Mouse (Mus musculus) embryonic facial prominence, embryonic 12.5 days (tissue): ENCODE results near the gene Txk. TPM values are rescaled to one million over a fixed set of nuclear protein-coding genes. Genes with fewer than 3 reads are reported as not detected.

Experiments
- ATAC-seq: fragments of 200-750 bp; cut with Nextera tagmentation; 2 replicates; pipeline ENCODE4 v1.8.0; 2017; ENCODE audit not compliant: insufficient number of reproducible peaks, insufficient read depth, low FRiP score, low TSS enrichment
- H3K27ac ChIP-seq: fragments of 300-500 bp; sonication (generic); 2 replicates; pipeline ENCODE4 v1.5.1; 2016; ENCODE audit warnings: mild to moderate bottlenecking
- H3K27me3 ChIP-seq: fragments of 300-500 bp; sonication (generic); 2 replicates; pipeline ENCODE4 v1.6.1; 2016; ENCODE audit warnings: mild to moderate bottlenecking, moderate library complexity
- H3K36me3 ChIP-seq: fragments of 300-500 bp; sonication (generic); 2 replicates; pipeline ENCODE4 v1.6.1; 2016; ENCODE audit warnings: mild to moderate bottlenecking
- H3K4me1 ChIP-seq: fragments of 300-500 bp; sonication (generic); 2 replicates; pipeline ENCODE4 v1.6.1; 2016
- H3K4me2 ChIP-seq: fragments of 300-500 bp; sonication (generic); replicated peaks from 2 replicates; pipeline ENCODE4 v1.6.1; 2016; ENCODE audit warnings: mild to moderate bottlenecking, moderate library complexity
- H3K4me3 ChIP-seq: fragments of 300-500 bp; sonication (generic); 2 replicates; pipeline ENCODE4 v1.5.1; 2016; ENCODE audit warnings: mild to moderate bottlenecking
- H3K9ac ChIP-seq: fragments of 300-500 bp; sonication (generic); 2 replicates; pipeline ENCODE4 v1.6.1; 2016; ENCODE audit warnings: mild to moderate bottlenecking, moderate library complexity
- H3K9me3 ChIP-seq: fragments of 300-500 bp; sonication (generic); 2 replicates; pipeline ENCODE4 v1.6.1; 2016; ENCODE audit warnings: mild to moderate bottlenecking, moderate library complexity
- WGBS: fragments of 180-500 bp; shearing (Covaris S2); methylation state at CpG from one replicate; pipeline ENCODE4 v1.1.7; 2016; 5-methylcytosine and 5-hydroxymethylcytosine counted together
- polyA plus RNA-seq: library from polyadenylated mRNA; unstranded; fragments of >200 nt; fragmentation: Nextera tagmentation; extraction: Ambion mirVana; gene quantifications from 2 replicates; pipeline ENCODE4 v1.2.1, GENCODE M21; 2016

The Txk gene
- polyA plus RNA-seq, 1 experiment from 2014 or later = 0.12 TPM

DNA sequence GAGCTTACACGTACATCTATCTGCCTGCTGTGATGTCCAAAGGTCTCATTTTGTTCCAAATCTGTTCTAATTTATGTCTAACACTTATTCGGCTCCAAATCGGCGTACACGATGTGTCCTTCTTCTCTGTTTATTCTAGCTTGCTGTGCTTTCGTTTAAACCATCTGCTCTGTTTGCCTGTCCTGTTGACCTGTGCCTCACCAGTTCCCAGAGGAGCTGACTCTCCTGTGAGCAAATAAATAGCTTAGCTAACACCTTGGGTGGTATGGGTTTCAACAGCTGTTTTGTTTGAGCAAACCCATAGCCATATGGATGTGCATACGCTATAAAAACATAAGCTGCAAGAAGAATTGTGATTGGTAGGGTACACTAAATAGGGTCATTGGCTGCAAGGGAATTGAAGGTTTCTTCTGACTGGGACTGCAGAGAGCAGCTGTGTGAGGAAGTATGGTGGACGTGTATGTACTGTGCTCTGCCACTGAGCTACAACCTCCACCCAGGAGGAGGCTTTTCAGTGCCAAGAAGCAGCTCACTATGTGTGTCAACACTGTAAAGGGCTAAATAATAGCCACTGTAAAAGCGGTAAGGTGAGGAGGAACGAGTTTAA lies 99.4 kb downstream of the Txk start:
- Histone ChIP-seq H3K27me3 (peaks cover 8% of the 10 kb centered on the region; the same call in 1 of the 2 replicates), H3K4me3 (no peak overlapping the region), H3K36me3 (no peaks in the 10 kb centered on the region), H3K4me1 (no peaks in the 10 kb centered on the region), H3K27ac (no peak overlapping the region), H3K9me3 (no peaks in the 10 kb centered on the region), H3K4me2 (no peak overlapping the region), H3K9ac (no peak overlapping the region)
- WGBS = 65% methylated on average over 10 of the region's 10 CpGs
- no peak for ATAC-seq

DNA sequence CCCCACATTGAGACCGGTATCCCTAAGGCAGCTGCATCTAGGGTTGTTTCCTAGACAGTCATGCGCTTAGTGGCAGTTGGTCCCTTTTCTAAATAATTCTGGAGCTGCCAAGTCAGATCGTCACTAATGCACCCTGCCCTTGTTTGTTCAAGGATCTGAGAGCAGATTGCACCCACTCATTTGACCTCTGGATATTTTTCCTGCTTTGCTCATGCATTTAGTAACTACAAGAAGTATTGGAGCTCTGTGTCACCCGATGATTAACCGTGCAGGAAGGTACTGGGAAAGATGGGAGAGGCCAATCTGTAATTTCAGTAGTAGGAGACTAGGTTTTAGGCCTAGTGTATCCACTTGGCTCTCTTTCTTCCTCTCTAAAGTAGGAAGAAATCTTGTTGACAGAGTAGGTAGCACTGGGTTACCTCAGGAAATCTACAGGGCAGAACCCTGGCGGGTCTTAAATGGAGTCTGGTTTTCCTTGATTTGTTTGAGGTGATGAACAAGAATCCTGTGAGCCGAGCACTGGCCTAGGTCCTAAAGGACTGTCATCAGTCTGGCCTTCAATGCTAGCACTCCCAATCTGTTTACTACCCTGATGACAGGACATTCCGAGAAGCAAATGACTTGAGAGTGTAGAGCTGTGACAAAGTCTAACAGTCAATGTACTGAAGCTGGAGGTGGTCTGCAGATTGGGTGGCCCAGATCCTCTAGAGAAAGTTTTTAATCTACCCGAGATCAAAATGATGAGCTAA lies 103.4 kb downstream of the Txk start:
- H3K27me3 ChIP-seq = peaks cover 17% of the 10 kb centered on the region; the same call in 1 of the 2 replicates
- WGBS = 86% methylated on average over 9 of the region's 9 CpGs
- no peak for ATAC-seq

DNA sequence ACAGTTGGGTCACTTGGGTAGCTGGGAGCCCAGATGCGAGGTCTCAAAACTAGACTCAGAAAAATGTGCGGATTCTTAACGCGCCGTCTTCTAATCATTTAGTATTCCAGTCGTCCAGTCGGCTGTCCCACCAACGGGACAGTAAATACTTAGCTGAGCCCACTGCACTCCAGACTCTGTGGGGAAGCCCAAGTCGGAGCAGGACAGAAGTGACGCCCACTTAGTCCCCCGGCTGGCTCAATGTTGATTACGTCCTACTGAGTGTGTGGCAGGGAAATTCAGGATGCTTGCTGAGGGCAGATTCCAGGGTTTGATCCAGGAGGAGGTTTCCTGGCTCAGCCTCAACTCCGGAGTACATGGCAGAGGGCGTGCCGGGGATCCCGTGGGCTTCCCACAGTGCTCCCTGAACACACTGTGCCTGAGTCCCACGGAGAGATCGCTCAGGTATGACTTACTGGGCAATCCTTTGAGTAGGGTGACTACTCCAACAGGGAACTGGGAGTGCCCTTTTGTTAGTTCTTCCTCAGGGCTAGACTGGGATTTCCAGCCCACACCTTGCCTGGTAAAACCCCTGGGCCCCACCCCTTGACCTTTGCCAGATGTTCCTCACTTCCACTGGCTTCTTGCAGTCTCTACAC lies 104.5 kb downstream of the Txk start:
- 10% methylated on average over 18 of the region's 18 CpGs for WGBS
- H3K4me1 ChIP-seq = no peaks in the 10 kb centered on the region
- peak overlapping the region; percentile 37; the same call in 1 of the 2 replicates for H3K9ac ChIP-seq

More for the DNA sequence above, 103.4 kb downstream of the Txk start:
- H3K4me1 ChIP-seq = no peaks in the 10 kb centered on the region
- no peak overlapping the region for H3K27ac ChIP-seq
- H3K9me3 ChIP-seq = no peaks in the 10 kb centered on the region
- H3K36me3 ChIP-seq = no peaks in the 10 kb centered on the region
- H3K4me3 ChIP-seq = no peak overlapping the region
- no peak overlapping the region for H3K4me2 ChIP-seq
- H3K9ac ChIP-seq = no peak overlapping the region

GRCm38 (mm10) chr5:72647418-72647907 lies 105.1 kb downstream of the Txk start, which contains the start of gene Nipal1:
Gene Nipal1 (plus strand): TSS chr5:72647795.
- no peaks in the 10 kb centered on the region for H3K4me1 ChIP-seq
- peak within 1 kb of the TSS; percentile 37; the same call in 1 of the 2 replicates for H3K9ac ChIP-seq
- H3K4me2 ChIP-seq = peak within 1 kb of the TSS; percentile 77
- no peak within 1 kb of the TSS for H3K27ac ChIP-seq
- no peaks in the 10 kb centered on the region for H3K36me3 ChIP-seq
- no peaks in the 10 kb centered on the region for H3K9me3 ChIP-seq
- ATAC-seq = peak; percentile 89
- peaks cover 17% of the 10 kb centered on the region; the same call in 1 of the 2 replicates for H3K27me3 ChIP-seq
- WGBS = under 1% methylated on average over 25 of the region's 25 CpGs
- H3K4me3 ChIP-seq = peak within 1 kb of the TSS; percentile 42

More for the DNA sequence above, 104.5 kb downstream of the Txk start:
- H3K36me3 ChIP-seq = no peaks in the 10 kb centered on the region
- peak overlapping the region; percentile 42 for H3K4me3 ChIP-seq
- no peak for ATAC-seq
- H3K27me3 ChIP-seq = peaks cover 17% of the 10 kb centered on the region; the same call in 1 of the 2 replicates
- H3K4me2 ChIP-seq = peak overlapping the region; percentile 77
- no peaks in the 10 kb centered on the region for H3K9me3 ChIP-seq
- no peak overlapping the region for H3K27ac ChIP-seq

DNA sequence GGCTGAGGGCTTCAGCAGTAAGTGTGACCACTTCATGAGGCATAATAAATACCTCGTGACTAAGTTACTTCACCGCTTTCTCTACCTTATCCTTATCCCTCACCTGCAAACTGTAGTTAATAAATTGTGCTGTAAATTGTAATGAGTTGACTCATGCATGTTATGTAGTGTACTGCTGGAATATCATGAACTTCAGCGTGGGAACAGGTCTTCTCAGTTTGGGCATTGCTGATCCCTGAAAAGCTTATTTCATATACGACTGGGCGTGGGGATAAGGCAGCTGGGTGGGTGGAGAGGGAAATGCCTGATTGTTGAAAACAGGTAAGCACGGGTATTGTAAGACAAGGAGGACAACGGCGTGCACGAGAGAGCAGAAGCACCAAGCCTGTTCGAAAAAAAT lies 105.6 kb downstream of the Txk start:
- peaks cover 17% of the 10 kb centered on the region; the same call in 1 of the 2 replicates for H3K27me3 ChIP-seq
- 32% methylated on average over 10 of the region's 10 CpGs for WGBS
- H3K4me2 ChIP-seq = peak overlapping the region; percentile 77
- no peak overlapping the region for H3K9ac ChIP-seq
- H3K4me3 ChIP-seq = peak overlapping the region; percentile 42
- H3K36me3 ChIP-seq = no peaks in the 10 kb centered on the region
- ATAC-seq = no peak
- no peaks in the 10 kb centered on the region for H3K9me3 ChIP-seq
- no peaks in the 10 kb centered on the region for H3K4me1 ChIP-seq
- no peak overlapping the region for H3K27ac ChIP-seq

DNA sequence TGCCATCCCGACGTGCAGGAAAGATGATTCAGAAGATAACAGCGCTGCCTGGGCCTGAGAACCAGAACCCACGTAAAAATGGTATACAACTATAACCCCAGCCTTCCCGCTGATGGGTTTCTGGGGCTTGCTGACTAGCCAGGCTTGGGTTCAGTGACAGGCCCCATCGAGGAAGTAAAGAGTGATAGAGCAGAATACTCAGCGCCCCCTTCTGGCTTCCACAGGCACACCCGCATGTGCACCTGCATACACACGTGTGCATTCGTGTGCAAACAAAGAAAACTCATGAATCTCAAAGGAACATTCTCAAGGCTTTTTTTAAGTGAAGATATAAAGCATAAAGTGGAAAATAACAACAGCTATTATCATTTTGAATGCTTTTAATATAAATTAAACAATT lies 106.4 kb downstream of the Txk start:
- H3K27me3 ChIP-seq = peaks cover 17% of the 10 kb centered on the region; the same call in 1 of the 2 replicates
- ATAC-seq = no peak
- 39% methylated on average over 10 of the region's 10 CpGs for WGBS

More for the DNA sequence above, 106.4 kb downstream of the Txk start:
- Histone ChIP-seq H3K4me3 (no peak overlapping the region), H3K27ac (no peak overlapping the region), H3K36me3 (no peaks in the 10 kb centered on the region), H3K4me2 (no peak overlapping the region), H3K9me3 (no peaks in the 10 kb centered on the region), H3K9ac (no peak overlapping the region), H3K4me1 (no peaks in the 10 kb centered on the region)

Other genes starting within 250 kb of the Txk start
- 4.8 and 5.6 TPM in 2 replicates for gene Corin, start 248.3 kb downstream of the Txk start, polyA plus RNA-seq
- 28.0 and 30.2 TPM in 2 replicates for gene Nfxl1, start 193.1 kb downstream of the Txk start, polyA plus RNA-seq
- gene Zar1, start 171.5 kb downstream of the Txk start, polyA plus RNA-seq = 4.4 and 4.6 TPM in 2 replicates
- gene Gm5868, start 165.2 kb downstream of the Txk start, polyA plus RNA-seq = 1.2 TPM in 2 replicates
- gene Cnga1, start 108.5 kb downstream of the Txk start, polyA plus RNA-seq = not detected in 2 replicates
- gene Nipal1, start 105.0 kb downstream of the Txk start, polyA plus RNA-seq = 0.56 and 1.1 TPM in 2 replicates
- 3.3 and 5.2 TPM in 2 replicates for gene Tec, start 115.7 kb upstream of the Txk start, polyA plus RNA-seq
- gene Slain2, start 161.5 kb upstream of the Txk start, polyA plus RNA-seq = 24.3 and 25.6 TPM in 2 replicates
- gene Gm10135, start 221.9 kb upstream of the Txk start, polyA plus RNA-seq = not detected in 2 replicates